Mouse (Mus musculus) induced T-regulatory cell, adult 2 months (primary cell): Measurements from ENCODE around the gene Bcas1.

Experiments
- DNase-seq: peaks from one replicate; pipeline ENCODE4 v3.0.0-alpha.2; 2012; ENCODE audit warnings: low read depth

The Bcas1 gene

DNA sequence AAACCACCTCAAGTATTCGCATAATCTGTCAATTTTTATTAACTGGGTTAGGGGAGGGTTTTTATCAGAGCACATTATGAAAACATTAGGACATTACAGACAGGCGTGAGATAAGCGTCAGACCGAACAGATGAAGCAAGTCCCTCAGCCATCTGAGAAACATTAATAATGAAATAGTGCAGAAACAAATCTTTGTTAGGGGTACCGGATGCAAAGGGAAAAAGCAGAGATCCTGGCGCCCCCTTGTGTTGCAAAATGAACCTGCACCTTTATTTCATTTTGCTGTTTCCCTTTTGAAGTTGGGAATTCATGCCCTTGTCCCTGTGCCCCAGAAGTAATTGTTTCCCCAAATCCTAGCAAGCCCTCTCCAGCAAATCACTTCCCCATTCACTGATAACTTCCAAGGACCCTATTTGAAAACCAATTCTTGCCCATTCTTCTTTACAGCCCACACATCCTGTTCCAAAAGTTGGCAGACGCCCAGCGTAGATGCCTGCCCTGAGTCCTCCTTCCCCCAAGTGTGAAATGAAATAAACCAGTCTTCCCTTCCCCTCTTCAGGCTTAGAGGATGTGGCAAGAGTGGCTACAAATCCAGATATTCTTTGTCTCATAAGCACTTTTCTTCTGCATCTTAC is 80.4 kb downstream of the Bcas1 start:
- peak; percentile 82 for DNase-seq

DNA sequence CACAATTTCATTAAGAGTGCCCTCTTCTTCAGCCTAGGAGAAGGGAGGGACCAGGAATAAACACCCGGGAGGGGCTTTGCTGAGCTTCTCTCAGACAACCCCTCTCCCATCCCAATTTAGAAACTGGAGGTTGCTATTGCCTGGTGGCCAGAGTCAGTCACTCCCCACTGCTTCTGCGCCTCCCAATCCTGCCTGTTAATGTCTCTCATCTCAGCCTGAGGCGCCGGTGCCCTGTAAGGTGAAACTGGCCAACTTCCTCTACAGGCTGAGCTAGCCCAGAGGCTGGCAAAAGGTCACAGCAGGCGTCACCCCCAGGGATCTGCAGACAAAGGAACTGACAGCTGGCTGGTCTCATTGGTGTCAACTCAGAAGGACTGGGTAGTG is 82.2 kb downstream of the Bcas1 start:
- DNase-seq, result peak; percentile 58

DNA sequence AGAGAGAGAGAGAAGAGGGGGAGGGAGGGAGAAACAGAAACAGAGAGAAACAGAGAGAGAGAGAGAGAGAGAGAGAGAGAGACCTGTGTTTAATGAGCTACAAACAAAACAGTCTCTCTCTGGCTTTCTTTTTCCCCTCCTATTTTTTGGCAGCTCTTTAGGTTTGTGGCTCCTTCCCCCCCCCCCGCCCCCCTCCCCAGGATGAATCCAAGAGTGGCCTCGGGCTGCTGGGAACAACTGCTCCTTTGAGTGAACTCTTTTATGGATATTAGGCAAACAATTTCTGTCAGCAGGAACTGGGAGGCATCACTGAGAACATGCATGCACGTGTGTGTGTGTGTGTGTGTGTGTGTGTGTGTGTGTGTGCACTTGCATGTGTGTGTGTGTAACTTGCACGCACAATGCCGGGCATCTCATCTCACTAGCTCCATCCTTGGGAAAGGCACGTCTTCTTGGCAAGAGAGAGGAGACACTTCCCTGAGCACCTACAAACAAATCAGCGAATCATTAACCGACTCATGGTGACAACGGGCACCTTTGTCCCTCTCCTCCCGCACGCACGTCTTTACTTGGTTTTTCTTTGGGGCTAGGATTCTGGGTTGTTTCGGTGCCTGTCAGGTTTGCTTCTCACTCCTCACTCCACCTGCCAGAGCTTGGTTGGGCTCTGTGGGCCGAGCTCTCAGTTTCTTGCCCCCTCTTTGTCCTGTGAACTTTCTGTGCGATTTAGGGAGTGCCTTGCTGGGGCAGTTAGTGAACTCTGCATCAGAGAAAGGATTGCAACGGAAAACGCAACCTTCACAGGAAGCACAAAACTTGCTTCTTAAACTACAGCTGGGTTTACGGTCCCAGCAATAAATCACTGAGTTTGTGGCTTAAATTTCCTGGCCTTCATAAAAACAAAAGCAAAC is 82.9 kb downstream of the Bcas1 start:
- DNase-seq, result peak; percentile 62

DNA sequence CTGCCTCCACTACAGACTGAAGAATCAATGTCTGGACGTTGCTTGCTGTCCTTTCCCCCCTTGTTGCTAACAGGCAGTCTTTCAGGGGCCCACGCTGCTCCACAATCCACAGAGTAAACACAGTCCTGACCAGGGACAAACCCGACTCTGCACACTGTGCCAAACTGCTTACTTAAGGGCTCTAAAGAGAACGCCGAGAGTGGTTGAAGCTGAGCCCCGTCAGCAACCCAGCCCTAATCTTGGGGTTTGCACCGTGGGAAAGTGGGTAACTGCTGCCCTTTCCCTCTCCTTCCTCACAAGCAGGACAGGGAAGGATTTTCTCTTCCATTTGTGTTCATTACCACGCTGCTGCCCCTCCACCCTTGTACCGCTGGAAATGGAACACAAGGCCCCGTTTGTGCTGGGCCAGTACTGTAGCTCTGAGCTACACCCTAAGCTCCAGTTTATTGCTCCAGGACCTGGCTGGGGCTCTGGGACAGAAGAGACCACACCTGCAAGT is 83.8 kb downstream of the Bcas1 start:
- DNase-seq, result peak; percentile 56

DNA sequence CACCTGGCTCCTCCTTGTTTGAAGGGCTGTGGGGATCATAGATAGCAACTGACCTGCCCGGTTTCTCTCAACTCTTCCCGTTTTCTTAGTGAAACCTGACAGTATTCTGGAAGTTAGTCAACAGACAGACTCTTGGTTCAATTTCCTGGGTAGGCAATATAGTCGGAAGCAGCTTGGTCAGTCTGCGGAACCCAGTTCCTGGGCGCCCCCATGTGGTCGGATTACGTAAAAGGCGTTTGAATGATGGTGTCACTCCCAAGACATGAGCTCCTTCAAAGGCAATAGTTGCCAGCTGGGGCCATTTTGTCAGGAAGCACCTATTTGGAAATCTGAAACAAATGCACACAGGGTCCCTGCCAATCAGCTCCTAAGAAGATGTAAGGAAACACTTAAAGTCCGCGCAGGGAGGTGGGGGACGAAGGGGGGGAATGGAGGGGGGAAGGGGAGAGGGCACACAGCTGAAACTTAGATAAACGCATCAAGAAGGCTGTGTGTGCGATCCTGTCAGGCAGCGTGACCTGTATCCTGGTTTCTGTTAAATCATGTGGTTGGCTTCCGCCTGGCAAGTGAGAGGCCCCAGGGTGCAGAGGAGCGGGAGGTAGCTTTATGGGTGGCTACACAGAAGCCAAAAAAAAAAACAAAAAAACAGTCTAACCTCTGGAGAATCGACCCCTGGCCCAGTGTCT is 84.4 kb downstream of the Bcas1 start:
- DNase-seq, result peak; percentile 90

DNA sequence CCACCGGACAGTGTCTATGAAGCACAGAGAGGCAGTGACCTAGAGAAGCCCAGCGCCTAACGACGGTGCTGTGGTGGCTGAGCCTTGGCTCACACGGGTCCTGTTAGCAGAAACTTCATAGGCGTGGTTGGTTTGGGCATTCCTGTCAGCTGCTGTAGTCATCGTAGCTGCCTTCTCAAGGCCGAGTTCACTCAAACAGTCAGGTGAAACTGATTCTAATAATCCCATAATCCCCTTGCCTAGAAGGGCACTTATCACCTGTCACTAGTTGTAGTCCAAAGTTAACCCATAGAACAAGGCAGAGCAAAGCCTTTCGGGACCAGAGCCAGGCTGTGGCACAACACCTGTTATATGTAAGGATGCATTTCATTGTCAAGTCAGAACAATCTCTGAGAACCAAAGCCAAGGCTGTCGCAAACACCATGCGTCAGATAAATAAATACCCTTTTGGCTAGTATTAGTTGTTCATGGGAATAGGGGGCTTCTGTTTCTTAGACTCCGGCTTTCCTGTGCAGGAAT is 85.3 kb downstream of the Bcas1 start:
- no peak for DNase-seq

DNA sequence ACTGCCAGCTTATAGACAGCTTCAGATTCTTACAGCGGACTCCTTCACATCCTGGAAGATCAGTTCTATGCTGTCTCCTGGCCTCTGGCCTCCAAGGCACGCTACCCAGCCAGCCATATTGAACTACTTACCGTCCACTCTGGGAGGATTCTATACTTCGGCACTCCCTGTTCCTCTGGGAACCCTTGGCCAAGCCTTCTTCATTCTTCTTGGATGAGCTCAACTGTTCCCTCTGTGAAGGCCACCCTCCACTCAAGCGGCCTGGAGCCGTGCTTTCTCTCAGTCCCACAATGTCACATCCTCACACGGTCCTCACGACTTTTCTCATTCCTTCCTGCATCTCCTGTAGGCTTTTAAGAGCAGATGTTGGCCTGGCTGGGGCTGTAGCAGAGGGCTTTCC is 86.5 kb downstream of the Bcas1 start:
- DNase-seq, result no peak

DNA sequence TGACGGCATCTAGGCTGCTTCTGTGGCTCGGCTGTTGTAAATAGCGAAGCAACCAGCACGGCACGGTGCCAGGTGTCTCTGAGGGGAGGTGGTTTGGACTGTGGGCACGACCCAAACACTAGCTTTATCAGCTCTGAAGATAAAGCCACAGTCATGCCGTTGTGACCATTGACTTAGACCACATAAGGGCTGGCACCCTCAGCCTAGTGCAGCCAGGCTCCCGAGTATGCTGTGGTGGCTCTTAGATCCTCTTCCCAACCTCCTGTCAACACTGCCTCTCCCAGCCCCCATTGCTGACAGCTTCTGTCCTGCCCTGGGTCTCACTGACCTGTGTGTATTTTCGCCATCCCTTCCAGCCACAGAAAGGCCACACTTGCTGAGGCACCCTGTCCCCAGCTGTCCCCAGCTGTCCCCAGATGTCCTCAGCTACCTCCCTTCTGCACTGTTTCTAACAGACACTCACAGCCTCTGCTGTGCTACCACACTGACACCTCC is 91.3 kb downstream of the Bcas1 start:
- DNase-seq, result no peak

DNA sequence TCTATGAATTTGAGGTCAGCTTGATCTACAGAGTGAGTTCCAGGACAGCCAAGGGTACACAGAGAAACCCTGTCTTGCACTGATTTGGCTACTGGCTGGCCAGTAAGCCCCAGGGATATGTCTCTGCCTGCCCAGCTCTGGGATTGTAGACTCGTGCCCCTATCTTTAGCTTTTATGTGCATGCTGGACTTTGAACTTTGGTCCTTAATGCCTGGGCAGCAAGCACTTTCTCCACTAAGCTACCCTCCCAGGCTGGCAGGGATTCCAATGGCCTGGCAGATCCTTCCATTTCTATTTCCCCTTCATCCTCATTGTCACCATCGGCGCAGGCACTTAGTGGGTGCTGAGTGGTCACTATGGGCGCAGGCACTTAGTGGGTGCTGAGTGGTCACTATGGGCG is 92.5 kb downstream of the Bcas1 start:
- no peak for DNase-seq

DNA sequence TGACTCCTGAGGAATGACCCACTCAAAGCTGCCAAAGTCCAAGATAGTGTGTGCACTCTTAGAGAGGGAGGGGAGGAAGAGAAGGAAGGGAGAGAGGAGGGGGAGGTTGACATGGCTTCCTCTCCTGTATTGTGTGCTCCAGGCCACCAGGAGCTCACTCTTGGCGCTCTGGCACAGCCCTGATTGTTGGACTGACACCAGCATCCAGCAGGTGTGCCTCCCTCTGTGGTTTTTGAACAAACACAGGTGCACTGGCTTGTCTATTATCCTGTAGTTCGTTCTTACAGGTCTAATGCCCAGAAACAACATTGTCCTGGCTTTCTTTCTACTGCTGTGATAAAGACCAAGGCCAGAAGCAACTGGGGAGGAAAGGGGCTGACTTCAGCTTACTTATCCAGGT is 95.8 kb downstream of the Bcas1 start:
- DNase-seq, result no peak

DNA sequence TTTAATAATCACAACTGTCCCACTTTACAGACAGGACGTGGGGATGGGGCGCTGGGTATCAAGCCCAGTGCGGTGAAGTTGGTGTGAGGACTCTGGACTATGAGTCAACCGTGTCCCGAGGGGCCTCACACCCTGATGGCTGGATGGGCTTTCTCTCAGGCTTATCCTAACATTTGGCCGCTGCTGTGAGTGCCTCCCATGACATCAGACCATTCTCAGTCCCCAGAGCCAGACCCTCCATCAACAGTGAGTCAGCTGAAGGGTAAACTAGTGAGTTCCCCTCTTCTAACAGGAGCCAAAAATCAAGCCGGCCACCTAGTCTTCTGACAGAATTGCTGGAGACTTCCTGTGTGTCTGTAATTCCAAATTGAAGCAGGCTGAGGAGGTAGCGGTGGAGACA is 97.2 kb downstream of the Bcas1 start:
- DNase-seq, result no peak

DNA sequence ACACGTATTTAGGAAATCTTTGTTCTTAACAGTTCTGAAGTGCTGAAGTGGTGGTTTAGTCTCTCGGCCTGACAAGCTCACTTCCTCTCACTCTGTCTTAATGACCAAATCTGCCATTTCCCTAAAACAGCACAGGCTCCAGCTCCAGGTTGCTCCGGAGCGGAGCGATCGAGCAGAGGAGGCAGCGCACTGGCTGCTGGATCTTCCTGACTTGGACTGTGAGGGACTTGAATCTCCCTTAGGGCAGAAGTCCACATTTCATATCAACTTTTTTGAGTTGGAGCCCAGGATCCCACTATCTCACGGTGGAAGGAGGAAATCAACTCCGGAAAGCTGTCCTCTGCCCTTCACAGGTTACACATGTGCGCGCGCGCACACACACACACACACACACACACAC is 97.7 kb downstream of the Bcas1 start:
- no peak for DNase-seq

DNA sequence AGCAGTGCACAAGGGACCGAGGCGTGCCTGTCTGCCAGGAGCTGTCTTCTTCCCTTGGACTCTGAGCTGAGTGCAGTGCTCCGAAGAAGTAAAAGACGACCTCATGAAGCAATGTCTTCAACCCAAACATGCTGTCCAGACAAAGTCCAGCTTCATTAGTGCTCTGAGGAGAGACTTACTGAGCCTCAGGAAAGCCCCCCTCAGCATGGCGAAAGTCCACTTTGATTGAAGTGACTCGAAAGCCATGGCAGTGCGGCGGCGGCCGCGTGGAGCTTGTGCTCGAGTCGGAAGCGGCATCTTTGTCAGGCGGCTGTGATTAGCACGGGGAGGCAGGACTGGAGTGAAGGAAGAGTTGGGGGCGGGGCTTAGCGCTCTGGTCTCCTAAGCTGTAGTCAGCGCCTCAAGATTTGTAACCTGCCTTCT is 103.7 kb downstream of the Bcas1 start:
- DNase-seq, result peak; percentile 79

DNA sequence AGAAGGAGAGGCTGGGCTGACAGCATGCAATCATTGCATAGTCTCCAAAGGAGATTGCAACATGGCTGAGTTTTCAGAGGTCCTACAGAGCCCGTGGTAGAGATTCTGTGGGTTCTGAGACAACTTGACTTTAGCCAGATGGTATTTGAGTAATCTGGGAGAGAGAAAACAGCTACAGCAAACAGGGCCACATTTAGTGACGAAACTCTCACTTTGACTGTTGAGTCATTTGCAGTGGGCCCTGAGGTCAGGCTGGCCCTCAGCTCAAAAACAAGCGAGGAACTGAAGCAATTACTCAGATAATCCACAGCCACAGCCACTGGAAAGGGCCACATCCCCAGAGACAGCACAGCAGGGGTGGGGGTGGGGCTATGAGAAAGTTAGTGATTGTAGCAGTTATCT is 105.6 kb downstream of the Bcas1 start:
- peak; percentile 61 for DNase-seq

DNA sequence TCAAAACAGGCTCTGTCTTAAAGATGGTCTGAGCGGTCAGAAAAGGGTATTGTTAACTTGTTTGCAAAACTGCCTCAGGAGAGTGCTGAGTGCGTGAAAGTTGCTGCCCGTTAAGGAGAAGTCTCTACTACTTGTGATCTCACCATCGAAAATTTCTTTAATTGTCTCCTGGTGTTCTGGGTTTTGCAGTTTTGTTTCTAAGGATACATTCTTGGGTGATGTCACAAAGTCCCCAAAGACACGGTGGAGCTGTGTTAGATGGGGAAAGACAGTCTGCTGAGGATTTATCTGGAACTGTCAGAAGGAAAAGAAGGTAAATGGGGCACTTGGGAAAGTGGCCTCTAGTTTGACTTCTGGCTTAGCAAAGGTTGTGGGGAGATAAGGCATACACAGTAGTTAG is 106.1 kb downstream of the Bcas1 start:
- DNase-seq, result no peak

DNA sequence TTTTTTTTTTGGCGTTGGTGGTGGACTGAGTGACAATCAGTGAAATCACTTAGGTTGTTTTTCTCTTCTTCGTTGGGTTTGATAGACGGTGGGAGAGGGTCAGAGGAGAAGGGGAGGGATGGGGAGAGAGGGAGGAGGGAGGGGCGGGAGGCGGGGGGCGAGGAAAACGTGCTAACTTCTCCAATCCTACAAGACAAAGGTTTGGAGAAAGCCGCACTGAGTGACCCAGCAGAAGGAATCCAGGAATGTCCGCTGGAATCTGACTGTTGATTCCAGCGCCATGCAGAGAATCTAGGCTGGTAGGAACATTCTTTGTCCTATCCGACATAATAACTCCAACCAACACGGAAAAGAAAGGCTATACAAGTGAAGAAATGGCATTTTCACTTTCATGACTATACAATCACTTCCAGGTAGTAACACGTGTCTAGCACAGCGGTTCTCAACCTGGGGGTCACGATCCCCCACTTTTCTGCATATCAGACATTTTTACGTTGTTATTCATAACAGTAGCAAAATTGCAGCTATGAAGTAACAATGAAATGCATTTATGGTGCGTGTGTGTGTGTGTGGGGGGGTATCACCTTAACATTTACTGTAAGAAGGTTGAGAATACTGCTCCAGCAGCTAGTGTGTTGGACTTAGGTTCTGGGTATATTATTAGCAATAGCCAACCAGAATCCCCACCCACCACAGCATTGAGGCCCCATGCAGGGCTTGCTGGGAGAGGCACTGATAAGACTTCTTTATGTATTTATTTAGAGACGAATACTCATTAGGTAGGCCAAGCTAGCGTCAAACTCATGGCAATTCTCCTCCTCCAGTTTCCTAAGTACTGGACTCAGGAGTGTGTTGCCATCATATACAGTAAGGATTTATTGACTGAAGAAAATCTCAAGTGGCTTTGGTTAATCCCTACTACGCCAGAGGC is 107.8 kb downstream of the Bcas1 start:
- DNase-seq, result no peak

DNA sequence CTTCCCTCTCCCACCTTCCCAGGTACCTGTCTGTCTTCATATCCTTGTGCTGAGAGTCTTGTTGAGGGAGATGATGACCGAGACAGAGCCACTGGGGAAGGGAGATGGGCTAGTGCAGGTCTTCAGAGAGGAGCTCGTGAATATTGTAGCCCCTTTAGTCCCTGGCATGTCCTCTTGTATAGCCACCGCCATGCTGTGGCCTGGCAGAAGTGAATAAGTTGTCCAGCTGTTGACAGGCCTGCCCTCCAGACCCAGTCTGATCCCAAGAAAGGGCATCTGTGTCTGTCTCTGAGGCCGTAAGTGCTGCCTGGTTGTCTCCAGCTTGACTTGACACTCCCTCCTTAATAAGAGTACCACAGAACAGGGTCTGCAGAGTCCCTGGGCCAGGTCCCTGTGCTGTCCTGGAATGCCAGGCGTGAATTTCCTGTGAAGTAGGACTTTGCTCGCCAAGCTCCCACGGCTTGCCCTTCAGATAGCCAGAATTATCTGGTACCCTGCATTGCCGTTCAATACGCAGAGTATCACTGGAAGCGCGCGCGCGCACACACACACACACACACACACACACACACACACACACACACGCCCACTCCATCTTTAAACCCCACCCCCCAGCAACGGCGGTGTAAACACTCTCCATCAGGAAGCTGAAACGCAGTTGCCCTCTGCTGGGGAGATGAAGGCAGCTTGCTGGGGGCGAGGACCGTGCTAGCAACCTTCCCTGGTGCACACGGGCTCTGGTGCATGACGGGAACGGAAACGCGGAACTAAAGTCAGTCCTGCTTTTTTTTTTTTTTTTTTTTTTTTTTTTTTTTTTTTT is 108.7 kb downstream of the Bcas1 start:
- DNase-seq, result peak; percentile 95

DNA sequence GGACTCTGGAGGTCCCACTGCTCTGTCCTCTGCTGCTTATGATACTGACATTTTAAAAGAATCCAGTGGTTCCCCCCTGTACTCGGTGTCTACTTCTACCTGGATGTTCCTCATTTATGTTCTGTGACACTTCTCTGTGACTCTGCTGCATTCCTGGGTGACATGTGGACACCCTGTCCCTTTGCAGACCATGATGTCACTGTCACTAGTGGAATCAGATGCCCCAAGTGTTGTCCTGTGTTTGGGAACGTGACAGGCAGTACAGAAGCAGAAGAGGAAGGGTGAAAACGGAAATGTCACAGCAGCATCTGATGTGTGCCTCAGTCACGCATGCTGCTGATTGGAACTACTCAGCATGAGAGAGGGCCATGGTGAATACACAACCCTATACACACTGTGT is 110.9 kb downstream of the Bcas1 start:
- DNase-seq, result no peak

DNA sequence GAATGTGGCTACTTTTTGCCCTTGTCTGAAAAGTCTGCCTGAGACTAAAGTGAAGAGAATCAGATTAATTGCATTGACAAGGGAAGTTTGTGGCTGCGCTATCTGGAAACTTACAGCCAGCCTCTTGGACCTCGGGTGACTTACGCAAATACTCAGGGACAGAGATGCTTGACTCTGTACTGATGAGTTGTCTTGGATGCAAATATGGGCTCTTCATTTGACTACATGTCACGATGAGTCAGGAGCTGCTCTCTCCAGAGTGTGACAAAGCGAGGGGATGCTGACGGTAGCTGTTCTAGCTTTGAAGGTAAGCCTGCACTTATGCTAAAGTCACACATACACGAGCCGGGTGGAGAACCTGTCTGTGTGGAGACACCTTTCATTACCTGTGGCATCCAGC is 111.3 kb downstream of the Bcas1 start:
- no peak for DNase-seq

DNA sequence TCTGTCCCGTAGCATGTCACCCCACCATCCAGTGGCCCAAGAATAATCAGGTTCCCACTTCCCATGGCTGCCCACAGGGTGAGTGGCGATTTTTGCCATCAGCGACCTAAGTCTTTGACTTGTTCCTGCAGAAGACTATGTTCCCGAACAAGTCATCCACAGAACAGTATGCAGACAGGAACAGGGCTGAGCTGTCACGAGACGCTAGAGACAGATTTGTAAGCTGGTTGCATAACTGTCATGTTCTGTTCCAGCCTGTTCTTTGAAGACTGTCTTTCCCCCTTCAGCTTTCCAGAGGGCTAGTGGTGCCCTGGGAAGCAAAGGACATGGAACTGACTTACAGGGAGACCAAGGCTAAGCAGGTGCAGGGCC is 116.7 kb downstream of the Bcas1 start:
- no peak for DNase-seq
